Mouse (Mus musculus) bone marrow, adult 2 months (tissue): ENCODE measurements at regions not wholly inside any gene's neighbourhood (a gene's known extent, or its start where the extent isn't known, plus 50 kb on each side); places are given as distances from the start of the nearest gene placed in this dataset.

Experiments
- CTCF ChIP-seq: fragments of 200-500 bp; IDR thresholded peaks from 2 replicates; pipeline ENCODE4 v1.5.1; 2011; ENCODE audit warnings: low read length, control low read depth; ENCODE audit not compliant: control insufficient read depth, insufficient read depth
- POLR2A ChIP-seq: fragments of 200-500 bp; IDR thresholded peaks from 2 replicates; pipeline ENCODE4 v1.6.1; 2011; ENCODE audit warnings: low read depth, mild to moderate bottlenecking, control low read depth, low read length, borderline replicate concordance; ENCODE audit not compliant: control insufficient read depth

- TF ChIP-seq POLR2A, result no peak
- TF ChIP-seq CTCF, result no peak
Observed at GRCm38 (mm10) chr9:78782860-78783259, 167.5 kb downstream of the Cd109 start.
